8 mouse cellular contexts compared by ENCODE assay signal in genomic region chr10:18235402-18235747, GRCm38 (mm10). TPM values are rescaled to one million over a fixed set of nuclear protein-coding genes. Genes with fewer than 3 reads are reported as not detected.
A peak's percentile ranks its signal among the peaks of the same experiment; 100 is the strongest.
DNase-seq lines count a peak whose midpoint lies in the region; ATAC-seq and TF ChIP-seq lines count a peak whose summit lies in the region.

No protein-coding gene starts in this region.

- no peaks in the 10 kb centered on the region for H3K36me3 ChIP-seq in lung, embryonic 14.5 days (ENCODE audit: insufficient read depth)
- no peaks in the 10 kb centered on the region for H3K36me3 ChIP-seq in embryonic facial prominence, embryonic 14.5 days (ENCODE audit: control insufficient read depth, insufficient read depth, low read length)
- no peaks in the 10 kb centered on the region for H3K36me3 ChIP-seq in intestine, embryonic 16.5 days (ENCODE audit: control insufficient read depth, insufficient read depth, low read length)
- no peaks in the 10 kb centered on the region for H3K36me3 ChIP-seq in neural tube, embryonic 14.5 days (ENCODE audit: control insufficient read depth, insufficient read depth, low read length)

- no peaks in the 10 kb centered on the region for H3K4me1 ChIP-seq in lung, embryonic 14.5 days (ENCODE audit: insufficient read depth)
- 0 out of 2 replicates have a peak, but pooled peaks cover 4% of the 10 kb centered on the region for H3K4me1 ChIP-seq in embryonic facial prominence, embryonic 14.5 days (ENCODE audit: control insufficient read depth, insufficient read depth, low read length)
- no peaks in the 10 kb centered on the region for H3K4me1 ChIP-seq in intestine, embryonic 16.5 days (ENCODE audit: control insufficient read depth, insufficient read depth, low read length)
- H3K4me1 ChIP-seq in neural tube, embryonic 14.5 days (ENCODE audit: control insufficient read depth, insufficient read depth, low read length): peaks cover 5% of the 10 kb centered on the region; the same call in 1 of the 2 replicates

- no peak for DNase-seq in lung, embryonic 14.5 days
- DNase-seq in lung, postnatal 25 days (ENCODE audit: low spot score): no peak
- DNase-seq in embryonic facial prominence, embryonic 14.5 days (ENCODE audit: low spot score): no peak
- DNase-seq in ovary, postnatal 36 days (ENCODE audit: low spot score): no peak

- peak overlapping the region; percentile 72 for H3K4me3 ChIP-seq in lung, embryonic 14.5 days (ENCODE audit: low read depth, low read length)
- peak overlapping the region; percentile 71 for H3K4me3 ChIP-seq in embryonic facial prominence, embryonic 14.5 days (ENCODE audit: low read depth, low read length)
- H3K4me3 ChIP-seq in intestine, embryonic 16.5 days (ENCODE audit: low read length): peak overlapping the region; percentile 79
- peak overlapping the region; percentile 46 for H3K4me3 ChIP-seq in neural tube, embryonic 14.5 days (ENCODE audit: low read depth, low read length)

- peak overlapping the region; percentile 59; the same call in 1 of the 2 replicates for H3K9ac ChIP-seq in lung, embryonic 14.5 days
- peak overlapping the region; percentile 73 for H3K9ac ChIP-seq in embryonic facial prominence, embryonic 14.5 days (ENCODE audit: low read depth, low read length)
- H3K9ac ChIP-seq in intestine, embryonic 16.5 days (ENCODE audit: low read depth, low read length): peak overlapping the region; percentile 77
- H3K9ac ChIP-seq in neural tube, embryonic 14.5 days (replicated peaks; ENCODE audit: low read depth, low read length): peak overlapping the region; percentile 48; the same call in 1 of the 2 replicates

- no peak for TF ChIP-seq CTCF in lung, embryonic 14.5 days (IDR thresholded peaks at IDR 0.05; ENCODE audit: low read depth)

- no peak overlapping the region for H3K27ac ChIP-seq in lung, embryonic 14.5 days (ENCODE audit: low read depth)
- no peak overlapping the region for H3K27ac ChIP-seq in embryonic facial prominence, embryonic 14.5 days (replicated peaks; ENCODE audit: low read depth, low read length)
- H3K27ac ChIP-seq in intestine, embryonic 16.5 days (ENCODE audit: low read length): no peak overlapping the region
- H3K27ac ChIP-seq in neural tube, embryonic 14.5 days (ENCODE audit: low read depth, low read length): no peak overlapping the region

- H3K9me3 ChIP-seq in lung, embryonic 14.5 days (ENCODE audit: low read depth, low read length): no peaks in the 10 kb centered on the region
- no peaks in the 10 kb centered on the region for H3K9me3 ChIP-seq in embryonic facial prominence, embryonic 14.5 days (ENCODE audit: control insufficient read depth, low read length)
- H3K9me3 ChIP-seq in intestine, embryonic 16.5 days (ENCODE audit: control insufficient read depth, low read length): no peaks in the 10 kb centered on the region
- H3K9me3 ChIP-seq in neural tube, embryonic 14.5 days (ENCODE audit: control insufficient read depth, low read length): no peaks in the 10 kb centered on the region

- H3K27me3 ChIP-seq in lung, embryonic 14.5 days (ENCODE audit: insufficient read depth, low read length): no peaks in the 10 kb centered on the region
- H3K27me3 ChIP-seq in embryonic facial prominence, embryonic 14.5 days (replicated peaks; ENCODE audit: control insufficient read depth, insufficient read depth, low read length): no peaks in the 10 kb centered on the region
- no peaks in the 10 kb centered on the region for H3K27me3 ChIP-seq in intestine, embryonic 16.5 days (replicated peaks; ENCODE audit: control insufficient read depth, insufficient read depth, low read length)
- H3K27me3 ChIP-seq in neural tube, embryonic 14.5 days (ENCODE audit: control insufficient read depth, insufficient read depth, low read length): no peaks in the 10 kb centered on the region

- ATAC-seq in lung, embryonic 14.5 days (ENCODE audit: insufficient read depth): no peak; the same call in 1 of the 2 replicates
- peak; percentile 58 for ATAC-seq in embryonic facial prominence, embryonic 14.5 days (ENCODE audit: low read depth)
- no peak for ATAC-seq in intestine, embryonic 16.5 days
- peak; percentile 68 for ATAC-seq in neural tube, embryonic 14.5 days (ENCODE audit: low read depth)
- ATAC-seq in erythroid progenitor cell, adult 5-6 weeks (replicated peaks; ENCODE audit: low FRiP score, poor library complexity, severe bottlenecking): no peak
- no peak for ATAC-seq in megakaryocyte-erythroid progenitor cell, adult 5-6 weeks (replicated peaks; ENCODE audit: low FRiP score, low TSS enrichment, poor library complexity, severe bottlenecking)

- H3K4me2 ChIP-seq in lung, embryonic 14.5 days: peak overlapping the region; percentile 85
- peak overlapping the region; percentile 84 for H3K4me2 ChIP-seq in embryonic facial prominence, embryonic 14.5 days (ENCODE audit: low read depth, low read length)
- H3K4me2 ChIP-seq in intestine, embryonic 16.5 days (ENCODE audit: low read depth, low read length): peak overlapping the region; percentile 62
- H3K4me2 ChIP-seq in neural tube, embryonic 14.5 days (ENCODE audit: low read depth, low read length): peak overlapping the region; percentile 37

- 12% methylated on average over 14 of the region's 14 CpGs for WGBS in lung, embryonic 14.5 days
- WGBS in embryonic facial prominence, embryonic 14.5 days: 11% methylated on average over 14 of the region's 14 CpGs
- WGBS in intestine, embryonic 16.5 days: 11% methylated on average over 14 of the region's 14 CpGs
- 11% methylated on average over 14 of the region's 14 CpGs for WGBS in neural tube, embryonic 14.5 days

RNA-seq across cellular contexts. Expression of gene Ccdc28a, which starts 0.6 kb away (rescaled TPM):
- polyA plus RNA-seq in lung, embryonic 14.5 days (2014; fragmentation: Nextera tagmentation; extraction: Ambion mirVana): 6.7 and 9.2 TPM in 2 replicates
- 11.5 and 14.5 TPM in 2 replicates for polyA plus RNA-seq in embryonic facial prominence, embryonic 14.5 days (2014; fragmentation: Nextera tagmentation; extraction: Ambion mirVana)
- 28.3 and 29.6 TPM in 2 replicates for polyA plus RNA-seq in intestine, embryonic 16.5 days (2015; fragmentation: Nextera tagmentation; extraction: Ambion mirVana)
- polyA plus RNA-seq in neural tube, embryonic 14.5 days (2014; fragmentation: Nextera tagmentation; extraction: Ambion mirVana): 6.1 and 7.5 TPM in 2 replicates
- total RNA-seq in erythroid progenitor cell, adult 5-6 weeks (2015; ENCODE audit: low replicate concordance): 8.8 and 11.2 TPM in 2 replicates
- 2.2 and 6.9 TPM in 2 replicates for total RNA-seq in erythroid progenitor cell, adult 5-6 weeks (2017; ENCODE audit: low replicate concordance)
- total RNA-seq in megakaryocyte-erythroid progenitor cell, adult 5-6 weeks (2014; fragmentation: Nextera tagmentation): 15.5 and 17.8 TPM in 2 replicates
- total RNA-seq in megakaryocyte-erythroid progenitor cell, adult 5-6 weeks (2017): 4.3 and 9.2 TPM in 2 replicates

RNA-seq across cellular contexts. Expression of gene Ect2l, which starts 24.7 kb away (rescaled TPM):
- polyA plus RNA-seq in lung, embryonic 14.5 days (2014; fragmentation: Nextera tagmentation; extraction: Ambion mirVana): not detected in 2 replicates
- 0.54 and 0.81 TPM in 2 replicates for polyA plus RNA-seq in embryonic facial prominence, embryonic 14.5 days (2014; fragmentation: Nextera tagmentation; extraction: Ambion mirVana)
- polyA plus RNA-seq in intestine, embryonic 16.5 days (2015; fragmentation: Nextera tagmentation; extraction: Ambion mirVana): 0.21 TPM in 1 of 2 replicates, not detected in the other
- 0.28 and 0.70 TPM in 2 replicates for polyA plus RNA-seq in neural tube, embryonic 14.5 days (2014; fragmentation: Nextera tagmentation; extraction: Ambion mirVana)
- not detected in 2 replicates for total RNA-seq in erythroid progenitor cell, adult 5-6 weeks (2015; ENCODE audit: low replicate concordance)
- not detected in 2 replicates for total RNA-seq in erythroid progenitor cell, adult 5-6 weeks (2017; ENCODE audit: low replicate concordance)
- total RNA-seq in megakaryocyte-erythroid progenitor cell, adult 5-6 weeks (2014; fragmentation: Nextera tagmentation): 3.7 TPM in 1 of 2 replicates, not detected in the other
- 0.34 TPM in 1 of 2 replicates, not detected in the other for total RNA-seq in megakaryocyte-erythroid progenitor cell, adult 5-6 weeks (2017)

Comparison
In these comparisons a context has a peak if more than half of its experiments do, and no peak if none do; other contexts are left out.
1. ATAC-seq: peak in embryonic facial prominence, embryonic 14.5 days (single experiment) and neural tube, embryonic 14.5 days (single experiment); none in lung, embryonic 14.5 days (single experiment), intestine, embryonic 16.5 days (single experiment), erythroid progenitor cell, adult 5-6 weeks (single experiment) and megakaryocyte-erythroid progenitor cell, adult 5-6 weeks (single experiment).
2. Peak in every context shown above with its lines, with median percentiles within 50 percentile points of each other: H3K4me2 ChIP-seq, H3K4me3 ChIP-seq and H3K9ac ChIP-seq.